Mouse (Mus musculus): ENCODE results near the gene Carmil1. TPM values are rescaled to one million over a fixed set of nuclear protein-coding genes. Genes with fewer than 3 reads are reported as not detected.

The Carmil1 gene
- total RNA-seq, 1 experiment from 2014 or later, result 5.6 TPM

DNA sequence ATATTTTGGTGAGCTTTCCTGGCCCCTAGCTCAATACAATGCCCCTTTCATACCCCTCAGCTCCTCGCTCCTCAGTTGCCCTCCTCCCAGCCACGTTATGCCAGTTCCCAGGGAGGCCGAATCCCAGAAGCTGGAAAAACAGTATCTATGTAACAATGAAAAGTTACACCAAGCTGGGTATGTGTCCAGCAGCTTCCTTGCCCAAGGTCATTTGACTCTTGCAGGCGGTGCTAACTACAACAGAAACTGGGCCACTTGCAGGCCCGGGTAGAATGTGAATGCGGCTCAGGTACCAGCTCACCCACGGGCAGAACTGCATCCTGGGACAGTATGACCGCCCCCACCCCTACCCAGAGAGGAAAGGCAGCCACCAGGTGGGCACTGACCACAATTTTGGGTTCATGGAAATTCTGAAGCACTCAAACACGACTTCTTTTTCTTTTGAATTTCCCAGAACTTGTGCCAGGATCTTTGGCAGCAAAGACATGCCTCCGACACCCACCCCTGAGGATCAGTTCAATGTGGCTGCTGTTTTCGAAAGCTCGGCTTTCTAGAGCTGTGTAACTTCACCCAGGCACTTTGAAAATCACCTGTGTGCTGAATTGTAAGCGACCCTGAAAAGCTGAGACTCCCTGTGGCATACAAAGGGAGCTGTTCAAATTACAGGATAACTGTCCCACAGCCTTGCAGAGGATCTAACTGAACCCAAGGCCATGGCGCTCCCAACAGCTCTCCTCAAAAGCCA lies 12.1 kb downstream of the Carmil1 start:
- ATAC-seq (replicated peaks in 1 of 2; ENCODE audit: insufficient read depth in 1 of 2, low FRiP score in 2 of 2, low TSS enrichment in 1 of 2, low read depth in 1 of 2, poor library complexity in 2 of 2, severe bottlenecking in 2 of 2), result no peak

- ATAC-seq (replicated peaks in 1 of 2; ENCODE audit: insufficient read depth in 1 of 2, low FRiP score in 2 of 2, low TSS enrichment in 1 of 2, low read depth in 1 of 2, poor library complexity in 2 of 2, severe bottlenecking in 2 of 2), result no peak
Measured at GRCm38 (mm10) chr13:24264760-24265159, 15.8 kb downstream of the Carmil1 start.

- ATAC-seq (replicated peaks in 1 of 2; ENCODE audit: insufficient read depth in 1 of 2, low FRiP score in 2 of 2, low TSS enrichment in 1 of 2, low read depth in 1 of 2, poor library complexity in 2 of 2, severe bottlenecking in 2 of 2), result no peak
Measured at GRCm38 (mm10) chr13:24263560-24263959, 17.0 kb downstream of the Carmil1 start.

DNA sequence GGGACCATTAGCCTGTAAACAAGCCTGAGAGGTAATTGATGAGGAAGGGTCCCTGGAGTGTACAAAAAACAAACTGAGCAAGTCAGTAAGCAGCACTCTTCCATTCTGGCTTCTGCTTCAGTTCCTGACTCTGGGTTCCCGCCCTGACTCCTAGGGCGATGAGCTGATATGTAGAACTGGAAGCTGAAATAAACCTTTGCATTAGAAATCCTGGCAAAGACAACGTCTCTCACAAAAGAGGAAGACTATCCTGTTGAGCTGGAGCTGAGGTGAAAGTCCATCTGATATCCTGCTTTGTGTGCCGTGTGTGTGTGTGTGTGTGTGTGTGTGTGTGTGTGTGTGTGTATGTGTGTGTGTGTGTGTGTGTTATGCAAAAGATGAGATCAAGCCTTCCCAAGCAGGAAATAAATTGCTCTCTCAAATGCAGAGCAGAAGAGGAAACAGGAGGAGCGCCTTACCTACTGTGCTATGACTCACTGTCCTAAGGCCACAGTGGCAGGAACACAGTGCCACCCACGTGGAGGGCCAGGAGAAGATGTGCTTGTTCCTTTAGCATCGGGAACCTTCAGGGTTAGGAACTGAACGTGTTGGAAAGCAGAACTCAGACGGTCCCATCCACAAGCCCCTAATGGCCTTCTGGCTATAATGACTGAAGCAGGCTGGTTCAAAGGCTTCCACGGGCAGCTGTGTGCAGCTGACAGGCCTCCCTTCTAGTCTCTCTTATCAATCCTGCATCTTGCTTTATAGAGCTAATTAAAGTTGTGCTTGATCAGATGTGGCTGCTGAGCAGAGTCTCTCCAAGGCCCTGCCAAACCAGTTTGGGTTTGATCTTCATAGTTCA lies 19.6 kb downstream of the Carmil1 start:
- ATAC-seq (replicated peaks in 1 of 2; ENCODE audit: insufficient read depth in 1 of 2, low FRiP score in 2 of 2, low TSS enrichment in 1 of 2, low read depth in 1 of 2, poor library complexity in 2 of 2, severe bottlenecking in 2 of 2), result no peak

DNA sequence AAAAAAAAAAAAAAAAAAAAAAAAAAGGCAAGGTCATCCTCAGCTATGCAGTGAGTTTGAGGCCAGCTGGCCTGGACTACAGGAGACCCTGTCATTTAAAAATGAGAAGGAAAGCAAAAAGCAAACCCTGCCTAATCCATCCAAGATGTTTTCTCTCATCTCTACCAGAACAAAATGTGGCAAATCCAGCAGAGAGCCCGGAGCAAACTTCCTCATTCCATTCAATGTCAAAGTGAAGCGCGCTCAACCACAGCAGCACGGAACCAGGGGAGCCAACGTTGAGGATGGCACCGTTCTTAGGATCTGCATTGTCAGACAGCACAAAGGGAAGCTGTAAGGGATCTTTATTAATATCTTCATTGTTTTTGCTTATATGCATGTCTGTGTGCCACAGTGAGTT lies 22.8 kb downstream of the Carmil1 start:
- no peak for ATAC-seq (replicated peaks in 1 of 2; ENCODE audit: insufficient read depth in 1 of 2, low FRiP score in 2 of 2, low TSS enrichment in 1 of 2, low read depth in 1 of 2, poor library complexity in 2 of 2, severe bottlenecking in 2 of 2)

- ATAC-seq (replicated peaks in 1 of 2; ENCODE audit: insufficient read depth in 1 of 2, low FRiP score in 2 of 2, low TSS enrichment in 1 of 2, low read depth in 1 of 2, poor library complexity in 2 of 2, severe bottlenecking in 2 of 2), result peak; percentile 56 to 83
Measured at GRCm38 (mm10) chr13:24253989-24254388, 26.6 kb downstream of the Carmil1 start.

DNA sequence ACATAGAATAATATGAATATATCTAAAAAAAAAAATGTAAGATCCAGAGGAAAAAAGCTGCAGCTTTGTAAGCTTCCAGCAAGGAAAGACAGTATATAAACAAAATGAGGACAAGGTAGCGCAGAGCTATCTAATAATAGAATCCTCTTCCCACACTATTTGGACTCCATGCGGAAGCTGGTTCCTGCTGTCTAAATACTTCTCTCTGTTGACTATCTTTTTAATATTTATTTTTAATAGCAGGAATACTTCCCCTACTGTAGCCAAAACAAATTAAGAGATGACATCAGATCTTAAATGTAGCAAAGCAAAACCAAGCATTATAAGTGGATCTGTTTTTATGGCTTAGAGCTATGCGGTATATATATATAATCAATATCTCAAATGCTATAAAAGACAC lies 27.0 kb downstream of the Carmil1 start:
- no peak for ATAC-seq (replicated peaks in 1 of 2; ENCODE audit: insufficient read depth in 1 of 2, low FRiP score in 2 of 2, low TSS enrichment in 1 of 2, low read depth in 1 of 2, poor library complexity in 2 of 2, severe bottlenecking in 2 of 2)

GRCm38 (mm10) chr13:24251236-24251635 lies 29.4 kb downstream of the Carmil1 start:
- ATAC-seq (replicated peaks in 1 of 2; ENCODE audit: insufficient read depth in 1 of 2, low FRiP score in 2 of 2, low TSS enrichment in 1 of 2, low read depth in 1 of 2, poor library complexity in 2 of 2, severe bottlenecking in 2 of 2), result no peak

- no peak for ATAC-seq (replicated peaks in 1 of 2; ENCODE audit: insufficient read depth in 1 of 2, low FRiP score in 2 of 2, low TSS enrichment in 1 of 2, low read depth in 1 of 2, poor library complexity in 2 of 2, severe bottlenecking in 2 of 2)
Measured at GRCm38 (mm10) chr13:24247928-24248327, 32.7 kb downstream of the Carmil1 start.

DNA sequence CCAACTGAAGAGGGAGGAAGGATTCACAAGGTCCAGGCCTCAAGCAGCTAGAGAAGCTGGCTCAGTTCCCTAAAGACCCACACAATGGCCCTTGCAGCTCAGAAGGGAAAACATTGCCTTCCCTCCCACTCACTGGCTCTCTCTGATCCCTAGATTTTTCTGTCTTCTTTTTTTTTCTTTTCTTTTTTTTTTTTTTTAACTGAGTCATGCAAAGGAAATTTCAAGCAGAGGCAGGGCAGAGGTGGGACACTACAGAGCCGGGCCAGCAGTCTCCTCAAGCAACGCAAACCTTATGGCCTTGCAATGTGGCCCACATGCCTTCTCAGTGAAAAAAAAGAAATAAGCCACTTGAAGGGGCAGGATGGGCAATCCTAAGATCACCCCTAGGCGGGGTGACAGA lies 33.2 kb downstream of the Carmil1 start:
- ATAC-seq (replicated peaks in 1 of 2; ENCODE audit: insufficient read depth in 1 of 2, low FRiP score in 2 of 2, low TSS enrichment in 1 of 2, low read depth in 1 of 2, poor library complexity in 2 of 2, severe bottlenecking in 2 of 2), result no peak

- ATAC-seq (replicated peaks in 1 of 2; ENCODE audit: insufficient read depth in 1 of 2, low FRiP score in 2 of 2, low TSS enrichment in 1 of 2, low read depth in 1 of 2, poor library complexity in 2 of 2, severe bottlenecking in 2 of 2), result no peak
Measured at GRCm38 (mm10) chr13:24246266-24246665, 34.3 kb downstream of the Carmil1 start.

GRCm38 (mm10) chr13:24244613-24245012 lies 36.0 kb downstream of the Carmil1 start:
- ATAC-seq (replicated peaks in 1 of 2; ENCODE audit: insufficient read depth in 1 of 2, low FRiP score in 2 of 2, low TSS enrichment in 1 of 2, low read depth in 1 of 2, poor library complexity in 2 of 2, severe bottlenecking in 2 of 2), result no peak

GRCm38 (mm10) chr13:24243964-24244363 lies 36.6 kb downstream of the Carmil1 start:
- ATAC-seq (replicated peaks in 1 of 2; ENCODE audit: insufficient read depth in 1 of 2, low FRiP score in 2 of 2, low TSS enrichment in 1 of 2, low read depth in 1 of 2, poor library complexity in 2 of 2, severe bottlenecking in 2 of 2), result no peak

- ATAC-seq (replicated peaks in 1 of 2; ENCODE audit: insufficient read depth in 1 of 2, low FRiP score in 2 of 2, low TSS enrichment in 1 of 2, low read depth in 1 of 2, poor library complexity in 2 of 2, severe bottlenecking in 2 of 2), result no peak
Measured at GRCm38 (mm10) chr13:24242429-24243106, 38.0 kb downstream of the Carmil1 start.

DNA sequence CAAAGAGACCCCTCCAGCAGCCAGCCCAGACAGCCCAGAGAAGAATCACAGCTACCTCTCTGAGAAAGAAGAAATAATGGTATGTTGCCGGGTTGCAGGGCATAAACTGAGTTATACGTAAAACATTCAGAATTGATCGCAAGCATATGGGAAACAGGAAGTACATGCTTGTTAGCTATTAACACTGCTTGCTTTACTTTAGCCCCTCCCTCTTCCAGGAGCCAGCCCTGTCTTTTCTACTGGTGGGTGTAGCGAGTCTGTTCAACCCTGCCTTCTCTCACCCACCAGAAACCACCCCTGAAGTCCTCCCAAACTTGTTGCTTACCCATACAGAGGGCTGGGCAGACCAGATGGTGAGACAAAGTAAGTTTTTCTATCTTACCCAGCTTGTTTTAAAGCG lies 39.4 kb downstream of the Carmil1 start:
- ATAC-seq (replicated peaks in 1 of 2; ENCODE audit: insufficient read depth in 1 of 2, low FRiP score in 2 of 2, low TSS enrichment in 1 of 2, low read depth in 1 of 2, poor library complexity in 2 of 2, severe bottlenecking in 2 of 2), result peak in 1 of 2 experiments; percentile 25; a peak in 1 of 4 replicates

DNA sequence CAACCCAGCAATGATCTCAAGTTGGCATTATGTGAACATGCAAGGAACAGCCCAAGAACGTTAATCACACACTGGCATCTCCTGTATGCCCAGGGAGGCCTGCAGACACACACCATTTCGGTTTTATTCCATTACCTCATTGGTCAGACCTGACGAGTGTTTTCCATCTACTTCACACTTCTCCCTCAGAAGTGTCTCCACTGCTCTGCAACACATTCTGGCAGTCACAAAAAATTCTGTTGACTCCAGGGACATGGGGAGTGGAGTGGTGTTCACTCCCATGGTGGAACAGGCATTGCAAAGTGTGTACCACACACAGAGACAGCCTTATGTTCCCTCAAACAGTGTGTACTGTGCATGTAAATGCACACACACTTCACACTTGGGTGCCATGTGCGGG lies 40.2 kb downstream of the Carmil1 start:
- no peak for ATAC-seq (replicated peaks in 1 of 2; ENCODE audit: insufficient read depth in 1 of 2, low FRiP score in 2 of 2, low TSS enrichment in 1 of 2, low read depth in 1 of 2, poor library complexity in 2 of 2, severe bottlenecking in 2 of 2)

GRCm38 (mm10) chr13:24238456-24239120 lies 42.0 kb downstream of the Carmil1 start:
- no peak for ATAC-seq (replicated peaks in 1 of 2; ENCODE audit: insufficient read depth in 1 of 2, low FRiP score in 2 of 2, low TSS enrichment in 1 of 2, low read depth in 1 of 2, poor library complexity in 2 of 2, severe bottlenecking in 2 of 2)

DNA sequence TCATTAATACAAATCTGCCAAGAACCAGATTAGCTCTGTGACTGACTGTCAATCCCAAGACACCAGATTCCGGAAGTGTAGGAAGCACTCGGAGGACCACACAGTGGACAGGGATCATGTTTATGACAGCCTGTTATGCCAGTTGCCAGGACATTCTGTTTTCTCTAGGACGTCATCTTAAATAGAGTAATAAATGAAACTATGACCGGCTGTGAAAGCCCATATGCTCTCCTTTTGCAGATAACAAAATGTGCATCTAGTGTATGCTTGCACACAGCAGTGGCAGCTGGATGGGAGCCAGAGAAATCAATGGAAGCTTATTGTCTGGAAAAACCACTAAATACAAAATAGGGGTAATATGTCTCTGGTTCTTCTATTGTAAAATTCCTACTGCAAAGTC lies 43.9 kb downstream of the Carmil1 start:
- no peak for ATAC-seq (replicated peaks in 1 of 2; ENCODE audit: insufficient read depth in 1 of 2, low FRiP score in 2 of 2, low TSS enrichment in 1 of 2, low read depth in 1 of 2, poor library complexity in 2 of 2, severe bottlenecking in 2 of 2)
